Mouse (Mus musculus): ENCODE measurements around the gene Pcp2. TPM values are rescaled to one million over a fixed set of nuclear protein-coding genes. Genes with fewer than 3 reads are reported as not detected.

Gene Pcp2
- 0.23 TPM in 1 of 2 replicates, not detected in the other for polyA plus RNA-seq (2014; fragmentation: Nextera tagmentation; extraction: Ambion mirVana)

- no peak for ATAC-seq (ENCODE audit: low FRiP score)
- Histone ChIP-seq H3K9ac (ENCODE audit: low read length) (no peak within 1 kb of the TSS), H3K4me1 (ENCODE audit: control insufficient read depth, insufficient read depth, low read length) (peaks cover 7% of the 10 kb centered on the region), H3K27me3 (ENCODE audit: control insufficient read depth, insufficient read depth, low read length) (0 out of 2 replicates have a peak, but pooled peaks cover under 1% of the 10 kb centered on the region), H3K36me3 (ENCODE audit: control insufficient read depth, insufficient read depth, low read length) (no peaks in the 10 kb centered on the region), H3K4me3 (ENCODE audit: low read depth, low read length) (no peak within 1 kb of the TSS), H3K9me3 (ENCODE audit: control insufficient read depth, low read length) (no peaks in the 10 kb centered on the region), H3K27ac (ENCODE audit: low read depth, low read length) (no peak within 1 kb of the TSS), H3K4me2 (no peak within 1 kb of the TSS)
- 55% methylated on average over 1 of the region's 1 CpGs for WGBS
- DNase-seq (ENCODE audit: low spot score, missing footprints): no peak
Observed at GRCm38 (mm10) chr8:3625445-3625844, at the start of gene Pcp2. Gene Pcp2, minus strand, starts transcription at chr8:3625545.

GRCm38 (mm10) chr8:3674671-3675070, 49.3 kb upstream of the Pcp2 start:
- WGBS: 51% methylated on average over 3 of the region's 3 CpGs
- no peaks in the 10 kb centered on the region for H3K27me3 ChIP-seq (ENCODE audit: control insufficient read depth, insufficient read depth, low read length)
- H3K9me3 ChIP-seq (ENCODE audit: control insufficient read depth, low read length): no peaks in the 10 kb centered on the region
- H3K4me3 ChIP-seq (ENCODE audit: low read depth, low read length): no peak overlapping the region
- no peak for DNase-seq (ENCODE audit: low spot score, missing footprints)
- ATAC-seq (ENCODE audit: low FRiP score): no peak
- no peak overlapping the region for H3K9ac ChIP-seq (ENCODE audit: low read length)
- peaks cover 9% of the 10 kb centered on the region; the same call in 1 of the 2 replicates for H3K4me1 ChIP-seq (ENCODE audit: control insufficient read depth, insufficient read depth, low read length)
- H3K4me2 ChIP-seq: no peak overlapping the region
- no peak overlapping the region for H3K27ac ChIP-seq (ENCODE audit: low read depth, low read length)
- H3K36me3 ChIP-seq (ENCODE audit: control insufficient read depth, insufficient read depth, low read length): peaks cover 9% of the 10 kb centered on the region; the same call in 1 of the 2 replicates

GRCm38 (mm10) chr8:3671980-3672491, 46.7 kb upstream of the Pcp2 start, which contains the start of gene Fcor:
Gene Fcor, minus strand, starts transcription at chr8:3672362.
- peak within 1 kb of the TSS; percentile 64 for H3K4me2 ChIP-seq
- no peaks in the 10 kb centered on the region for H3K9me3 ChIP-seq (ENCODE audit: control insufficient read depth, low read length)
- DNase-seq (ENCODE audit: low spot score, missing footprints): peak; percentile 98
- peak within 1 kb of the TSS; percentile 50 for H3K4me3 ChIP-seq (ENCODE audit: low read depth, low read length)
- no peaks in the 10 kb centered on the region for H3K27me3 ChIP-seq (ENCODE audit: control insufficient read depth, insufficient read depth, low read length)
- no peaks in the 10 kb centered on the region; the same call in 1 of the 2 replicates for H3K4me1 ChIP-seq (ENCODE audit: control insufficient read depth, insufficient read depth, low read length)
- peak within 1 kb of the TSS; percentile 9; the same call in 1 of the 2 replicates for H3K27ac ChIP-seq (ENCODE audit: low read depth, low read length)
- WGBS: under 1% methylated on average over 23 of the region's 23 CpGs
- H3K36me3 ChIP-seq (ENCODE audit: control insufficient read depth, insufficient read depth, low read length): no peaks in the 10 kb centered on the region
- ATAC-seq (ENCODE audit: low FRiP score): peak; percentile 84
- peak within 1 kb of the TSS; percentile 73 for H3K9ac ChIP-seq (ENCODE audit: low read length)

GRCm38 (mm10) chr8:3670388-3670787, 45.0 kb upstream of the Pcp2 start:
- H3K9me3 ChIP-seq (ENCODE audit: control insufficient read depth, low read length): no peaks in the 10 kb centered on the region
- DNase-seq (ENCODE audit: low spot score, missing footprints) (no peak), ATAC-seq (ENCODE audit: low FRiP score) (no peak)
- H3K27me3 ChIP-seq (ENCODE audit: control insufficient read depth, insufficient read depth, low read length): no peaks in the 10 kb centered on the region
- no peak overlapping the region for H3K4me3 ChIP-seq (ENCODE audit: low read depth, low read length)
- no peak overlapping the region for H3K9ac ChIP-seq (ENCODE audit: low read length)
- no peak overlapping the region for H3K27ac ChIP-seq (ENCODE audit: low read depth, low read length)
- no peak overlapping the region for H3K4me2 ChIP-seq
- WGBS: 89% methylated on average over 2 of the region's 2 CpGs
- H3K36me3 ChIP-seq (ENCODE audit: control insufficient read depth, insufficient read depth, low read length): no peaks in the 10 kb centered on the region
- no peaks in the 10 kb centered on the region for H3K4me1 ChIP-seq (ENCODE audit: control insufficient read depth, insufficient read depth, low read length)

GRCm38 (mm10) chr8:3665507-3665906, 40.2 kb upstream of the Pcp2 start, which contains the start of gene Mcemp1:
Gene Mcemp1, plus strand, starts transcription at chr8:3665754.
- Histone ChIP-seq H3K4me1 (ENCODE audit: control insufficient read depth, insufficient read depth, low read length) (no peaks in the 10 kb centered on the region), H3K27me3 (ENCODE audit: control insufficient read depth, insufficient read depth, low read length) (no peaks in the 10 kb centered on the region), H3K27ac (ENCODE audit: low read depth, low read length) (no peak within 1 kb of the TSS), H3K9ac (ENCODE audit: low read length) (no peak within 1 kb of the TSS), H3K9me3 (ENCODE audit: control insufficient read depth, low read length) (no peaks in the 10 kb centered on the region), H3K4me3 (ENCODE audit: low read depth, low read length) (no peak within 1 kb of the TSS), H3K36me3 (ENCODE audit: control insufficient read depth, insufficient read depth, low read length) (no peaks in the 10 kb centered on the region), H3K4me2 (no peak within 1 kb of the TSS)
- no peak for DNase-seq (ENCODE audit: low spot score, missing footprints)
- no peak for ATAC-seq (ENCODE audit: low FRiP score)
- 73% methylated on average over 6 of the region's 6 CpGs for WGBS

GRCm38 (mm10) chr8:3664405-3664804, 39.1 kb upstream of the Pcp2 start:
- H3K36me3 ChIP-seq (ENCODE audit: control insufficient read depth, insufficient read depth, low read length): no peaks in the 10 kb centered on the region
- no peak overlapping the region for H3K4me2 ChIP-seq
- ATAC-seq (ENCODE audit: low FRiP score) (no peak), DNase-seq (ENCODE audit: low spot score, missing footprints) (no peak)
- no peaks in the 10 kb centered on the region for H3K9me3 ChIP-seq (ENCODE audit: control insufficient read depth, low read length)
- no peak overlapping the region for H3K27ac ChIP-seq (ENCODE audit: low read depth, low read length)
- WGBS: 71% methylated on average over 5 of the region's 5 CpGs
- H3K9ac ChIP-seq (ENCODE audit: low read length): no peak overlapping the region
- H3K27me3 ChIP-seq (ENCODE audit: control insufficient read depth, insufficient read depth, low read length): no peaks in the 10 kb centered on the region
- H3K4me3 ChIP-seq (ENCODE audit: low read depth, low read length): no peak overlapping the region
- no peaks in the 10 kb centered on the region for H3K4me1 ChIP-seq (ENCODE audit: control insufficient read depth, insufficient read depth, low read length)

GRCm38 (mm10) chr8:3660889-3661288, 35.5 kb upstream of the Pcp2 start:
- Histone ChIP-seq H3K27ac (ENCODE audit: low read depth, low read length) (no peak overlapping the region), H3K4me2 (no peak overlapping the region), H3K4me1 (ENCODE audit: control insufficient read depth, insufficient read depth, low read length) (peaks cover 8% of the 10 kb centered on the region), H3K9me3 (ENCODE audit: control insufficient read depth, low read length) (no peaks in the 10 kb centered on the region), H3K9ac (ENCODE audit: low read length) (no peak overlapping the region), H3K27me3 (ENCODE audit: control insufficient read depth, insufficient read depth, low read length) (no peaks in the 10 kb centered on the region), H3K36me3 (ENCODE audit: control insufficient read depth, insufficient read depth, low read length) (no peaks in the 10 kb centered on the region), H3K4me3 (ENCODE audit: low read depth, low read length) (no peak overlapping the region)
- DNase-seq (ENCODE audit: low spot score, missing footprints) (no peak), ATAC-seq (ENCODE audit: low FRiP score) (no peak)
- 83% methylated on average over 8 of the region's 8 CpGs for WGBS

- DNase-seq (ENCODE audit: low spot score, missing footprints) (peak; percentile 87), ATAC-seq (ENCODE audit: low FRiP score) (peak; percentile 67; the same call in 1 of the 2 replicates)
- Histone ChIP-seq H3K9me3 (ENCODE audit: control insufficient read depth, low read length) (no peaks in the 10 kb centered on the region), H3K4me1 (ENCODE audit: control insufficient read depth, insufficient read depth, low read length) (peaks cover 8% of the 10 kb centered on the region), H3K27ac (ENCODE audit: low read depth, low read length) (no peak overlapping the region), H3K36me3 (ENCODE audit: control insufficient read depth, insufficient read depth, low read length) (no peaks in the 10 kb centered on the region), H3K4me3 (ENCODE audit: low read depth, low read length) (no peak overlapping the region), H3K27me3 (ENCODE audit: control insufficient read depth, insufficient read depth, low read length) (no peaks in the 10 kb centered on the region), H3K4me2 (peak overlapping the region; percentile 24), H3K9ac (ENCODE audit: low read length) (0 out of 2 replicates have a peak overlapping the region, but pooled peaks have one; percentile 12)
- 27% methylated on average over 7 of the region's 7 CpGs for WGBS
Observed at GRCm38 (mm10) chr8:3656725-3657381, 31.5 kb upstream of the Pcp2 start.

GRCm38 (mm10) chr8:3655526-3655925, 30.2 kb upstream of the Pcp2 start, which contains the start of gene Retn:
Gene Retn, plus strand, starts transcription at chr8:3655770.
- Histone ChIP-seq H3K9ac (ENCODE audit: low read length) (no peak within 1 kb of the TSS), H3K4me3 (ENCODE audit: low read depth, low read length) (no peak within 1 kb of the TSS), H3K4me2 (no peak within 1 kb of the TSS), H3K4me1 (ENCODE audit: control insufficient read depth, insufficient read depth, low read length) (peaks cover 8% of the 10 kb centered on the region), H3K27me3 (ENCODE audit: control insufficient read depth, insufficient read depth, low read length) (no peaks in the 10 kb centered on the region), H3K36me3 (ENCODE audit: control insufficient read depth, insufficient read depth, low read length) (no peaks in the 10 kb centered on the region), H3K9me3 (ENCODE audit: control insufficient read depth, low read length) (no peaks in the 10 kb centered on the region), H3K27ac (ENCODE audit: low read depth, low read length) (no peak within 1 kb of the TSS)
- 84% methylated on average over 3 of the region's 3 CpGs for WGBS
- ATAC-seq (ENCODE audit: low FRiP score) (no peak), DNase-seq (ENCODE audit: low spot score, missing footprints) (no peak)

Measured in midbrain, embryonic 11.5 days (tissue).